Mouse (Mus musculus) liver, adult (tissue): ENCODE measurements around the gene Fbxl5.

ENCODE experiments used
- GATA4 ChIP-seq: IDR thresholded peaks from 2 replicates; pipeline ENCODE4 v1.6.1; 2014; ENCODE audit warnings: mild to moderate bottlenecking, low read length; ENCODE audit not compliant: insufficient replicate concordance

Gene Fbxl5

DNA sequence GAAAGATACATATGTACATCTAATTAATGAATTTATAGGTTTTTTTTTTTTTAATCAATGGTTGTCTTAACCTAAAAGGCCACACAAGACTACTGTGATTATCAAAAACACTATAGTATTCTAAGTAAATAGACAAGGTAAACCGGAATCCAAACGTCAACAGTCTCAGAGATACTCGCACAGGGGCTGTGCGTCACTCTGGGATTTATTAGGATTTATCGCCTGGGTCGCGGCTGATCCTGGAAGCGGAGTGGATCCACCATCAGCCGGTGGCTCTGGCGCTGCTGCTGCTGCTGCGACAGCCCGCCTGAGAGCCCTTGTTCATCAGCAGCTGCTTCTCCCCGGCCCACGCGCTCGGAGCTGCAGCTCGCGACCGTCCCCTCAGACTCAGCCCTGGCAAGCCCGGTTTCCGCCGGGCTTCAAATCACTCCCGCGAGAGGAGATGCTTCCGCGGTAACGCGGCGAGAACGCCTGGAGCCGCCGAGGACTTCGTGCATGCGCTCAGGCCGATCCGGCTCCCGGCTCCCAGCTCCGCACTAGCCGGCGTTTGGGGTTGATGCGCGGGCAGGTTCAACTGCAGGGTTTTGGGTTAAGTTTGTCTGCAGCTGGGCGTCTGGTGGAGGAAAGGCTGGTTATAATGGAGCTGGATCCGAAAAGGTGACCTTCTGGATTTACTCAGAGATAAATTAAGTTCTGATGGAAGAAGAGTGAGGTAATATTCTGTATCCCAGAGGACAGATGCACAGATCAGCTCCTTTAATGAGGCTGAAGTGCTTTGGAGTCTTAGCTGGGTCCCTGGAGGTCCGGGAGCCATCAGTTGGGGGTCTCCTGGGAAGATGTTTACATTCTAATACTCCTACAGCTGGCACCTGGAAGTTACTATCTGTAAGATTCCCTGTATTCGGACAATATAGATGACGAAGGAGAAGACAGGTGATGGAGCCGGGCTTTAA is 13.4 kb downstream of the Fbxl5 start:
- no peak for TF ChIP-seq GATA4

DNA sequence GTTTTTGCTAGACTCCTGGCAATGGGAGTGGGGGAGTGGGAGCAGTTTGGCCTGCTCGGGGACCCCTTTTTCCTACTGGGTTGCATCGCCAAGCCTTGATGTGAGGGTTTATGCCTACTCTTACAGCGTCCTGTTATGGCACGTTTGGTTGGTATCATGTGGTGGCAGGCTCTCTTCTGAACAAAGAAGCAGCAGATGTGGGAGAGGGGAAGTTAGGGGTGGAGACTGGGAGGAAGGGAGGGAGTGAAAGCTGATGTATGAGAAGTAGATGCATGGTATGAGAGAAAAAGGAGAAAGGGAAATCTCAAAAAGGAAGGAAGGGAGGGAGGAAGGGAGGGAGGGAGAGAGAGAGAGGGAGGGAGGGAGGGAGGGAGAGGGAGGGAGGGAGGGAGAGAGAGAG is 14.5 kb downstream of the Fbxl5 start:
- no peak for TF ChIP-seq GATA4

DNA sequence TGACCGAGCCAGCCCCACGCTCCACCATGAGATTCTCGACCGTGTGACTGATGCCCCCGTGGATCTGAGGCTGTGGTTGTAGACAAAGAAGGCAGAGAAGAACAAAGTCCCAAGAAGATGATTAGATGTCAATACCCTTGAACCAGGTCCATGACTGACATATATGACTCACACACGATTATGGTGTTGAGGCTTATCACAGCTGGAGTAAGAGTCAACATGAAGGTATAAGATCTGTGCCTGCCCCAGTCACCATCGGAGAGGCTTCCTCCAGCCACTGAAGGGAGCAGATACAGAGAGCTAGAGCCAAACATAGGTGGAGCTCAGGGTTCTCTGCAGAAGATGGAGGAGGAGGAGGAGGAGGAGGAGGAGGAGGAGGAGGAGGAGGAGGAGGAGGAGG is 15.1 kb downstream of the Fbxl5 start:
- TF ChIP-seq GATA4: no peak

DNA sequence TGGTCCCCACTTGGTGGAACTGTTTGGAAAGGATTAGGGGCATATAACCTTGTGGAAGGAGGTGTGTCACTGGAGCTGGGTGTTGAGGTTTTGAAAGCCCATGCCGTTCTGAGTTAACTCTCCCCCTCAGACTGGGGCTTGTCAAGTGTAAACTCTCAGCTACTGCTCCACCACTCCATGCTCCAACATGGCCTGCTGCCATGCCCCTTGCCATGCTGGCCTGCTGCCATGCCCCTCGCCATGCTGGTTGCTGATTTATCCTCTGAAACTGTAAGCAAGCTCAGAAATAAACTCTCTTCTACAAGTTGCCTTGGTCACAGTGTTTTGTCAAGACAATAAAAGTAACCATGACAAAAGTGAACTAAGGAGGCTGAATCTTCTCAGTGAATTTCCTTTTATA is 16.0 kb downstream of the Fbxl5 start:
- TF ChIP-seq GATA4: no peak

GRCm38 (mm10) chr5:43801798-43802197 is 19.6 kb downstream of the Fbxl5 start:
- TF ChIP-seq GATA4: no peak

- TF ChIP-seq GATA4: no peak
Measured at GRCm38 (mm10) chr5:43801253-43801652, 20.2 kb downstream of the Fbxl5 start.

GRCm38 (mm10) chr5:43800700-43801099 is 20.7 kb downstream of the Fbxl5 start:
- TF ChIP-seq GATA4: no peak

GRCm38 (mm10) chr5:43799530-43799929 is 21.9 kb downstream of the Fbxl5 start:
- TF ChIP-seq GATA4: no peak

DNA sequence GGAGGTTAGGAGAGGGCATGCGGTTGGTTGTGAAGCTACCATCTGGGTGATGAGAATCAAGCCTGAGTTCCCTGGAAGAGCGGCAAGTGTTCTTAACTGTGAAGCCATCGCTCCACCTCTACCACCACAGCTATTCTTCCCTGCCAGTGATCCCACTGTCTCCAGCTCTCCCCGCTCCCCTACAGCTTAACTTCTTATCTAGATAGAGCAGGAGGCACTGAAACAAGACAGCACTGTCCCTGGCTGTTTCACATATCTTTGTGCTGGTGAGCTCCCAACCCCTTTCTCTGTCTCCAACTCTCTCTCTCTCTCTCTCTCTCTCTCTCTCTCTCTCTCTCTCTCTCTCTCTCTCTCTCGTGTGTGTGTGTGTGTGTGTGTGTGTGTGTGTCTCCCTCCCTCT is 29.1 kb downstream of the Fbxl5 start:
- no peak for TF ChIP-seq GATA4

DNA sequence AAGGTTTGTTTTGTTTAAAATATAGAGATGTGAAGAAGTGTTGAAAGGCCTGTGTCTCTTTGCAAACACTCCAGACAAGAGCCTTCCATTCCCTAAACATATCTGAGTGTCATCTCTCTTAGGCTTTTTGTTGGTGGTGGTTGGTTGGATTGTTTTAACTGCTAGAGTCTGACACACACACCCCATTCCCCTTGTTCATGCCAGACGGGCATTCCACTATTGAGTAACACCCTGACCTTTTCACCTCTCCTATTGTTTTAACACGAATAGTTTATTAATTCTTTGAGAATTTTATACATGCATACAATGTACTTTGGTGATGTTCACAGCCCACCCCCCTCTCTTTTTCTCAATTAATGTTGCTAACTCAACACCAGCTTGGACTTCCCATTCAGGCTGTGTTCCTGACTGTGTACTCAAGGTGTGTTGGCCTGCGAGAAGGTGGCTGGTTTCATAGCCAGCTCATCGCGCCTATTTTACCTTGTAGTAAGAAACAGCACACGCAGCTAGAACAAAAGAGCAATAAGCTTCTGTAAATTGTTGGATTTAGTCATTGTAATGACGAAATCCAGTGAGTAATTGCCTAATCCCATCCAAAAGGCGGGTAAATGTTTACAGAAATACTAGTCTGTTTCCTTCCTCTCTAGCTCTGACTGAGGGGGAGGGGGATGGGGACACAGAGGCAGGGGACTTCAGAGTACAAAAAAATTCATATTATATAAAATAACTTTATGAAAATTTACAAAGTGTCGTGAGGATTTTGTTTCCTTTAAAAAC is 33.3 kb downstream of the Fbxl5 start:
- TF ChIP-seq GATA4: no peak

DNA sequence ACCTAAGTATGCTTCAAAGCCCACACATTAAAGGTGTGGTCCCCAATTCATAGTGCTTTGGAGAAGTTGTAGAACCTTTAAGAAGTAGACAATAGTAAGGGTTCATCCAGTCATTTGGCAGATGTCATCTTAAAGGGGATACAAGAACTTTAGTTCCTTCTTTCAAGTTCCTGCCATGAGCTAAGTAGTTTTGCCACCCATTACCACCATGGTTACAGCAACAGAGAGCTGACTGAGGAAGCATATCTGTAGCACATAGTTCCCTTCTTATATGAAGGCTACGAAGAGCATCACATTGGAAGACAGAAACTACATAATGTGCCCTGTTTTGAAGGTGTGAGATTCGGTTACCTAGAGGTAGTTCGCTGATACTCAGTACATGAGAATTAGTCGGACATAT is 34.8 kb downstream of the Fbxl5 start:
- no peak for TF ChIP-seq GATA4

DNA sequence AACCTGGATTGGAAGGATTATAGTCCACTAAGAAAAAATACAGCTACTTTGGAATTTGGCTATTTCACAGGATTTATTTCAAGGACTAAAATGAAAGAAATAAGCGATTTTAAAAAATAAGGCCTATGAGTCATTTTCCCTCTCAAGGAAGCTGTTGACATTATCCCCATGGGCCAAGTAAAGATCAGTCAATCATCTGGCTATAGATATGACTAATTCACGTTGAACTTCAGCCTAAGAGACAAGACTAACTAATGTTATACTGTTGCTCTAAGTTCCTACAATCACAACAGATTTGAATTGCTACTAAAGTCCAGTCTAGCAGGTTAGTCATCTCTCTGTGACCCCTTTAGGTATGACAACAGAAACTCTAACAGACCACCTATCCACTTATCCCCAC is 37.4 kb downstream of the Fbxl5 start:
- no peak for TF ChIP-seq GATA4

GRCm38 (mm10) chr5:43781977-43782930 is 39.2 kb downstream of the Fbxl5 start:
- TF ChIP-seq GATA4: no peak

- no peak for TF ChIP-seq GATA4
Measured at GRCm38 (mm10) chr5:43781423-43781976, 39.9 kb downstream of the Fbxl5 start.

DNA sequence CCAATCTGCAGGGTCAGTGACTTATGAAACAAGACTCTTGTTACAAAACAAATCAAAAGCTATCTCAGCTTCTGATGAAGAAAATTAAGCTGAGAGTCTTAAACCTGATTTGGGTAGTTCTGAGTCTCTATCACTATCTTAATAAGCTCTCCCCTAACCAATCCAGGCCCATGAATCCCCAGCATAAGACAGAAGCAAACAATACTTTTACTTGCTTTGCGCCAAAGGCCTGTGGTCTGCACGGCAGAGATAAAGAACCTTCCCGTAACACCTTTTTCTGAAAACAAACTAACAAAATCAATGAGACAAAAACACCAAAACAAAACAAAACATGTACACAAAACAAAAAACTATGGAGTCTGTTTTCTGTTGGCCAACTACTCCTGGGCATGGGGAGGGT is 42.9 kb downstream of the Fbxl5 start:
- no peak for TF ChIP-seq GATA4

- no peak for TF ChIP-seq GATA4
Measured at GRCm38 (mm10) chr5:43776993-43777392, 44.4 kb downstream of the Fbxl5 start.
